Mouse (Mus musculus) testis, adult 2 months (tissue): ENCODE measurements at regions not wholly inside any gene's neighbourhood (a gene's known extent, or its start where the extent isn't known, plus 50 kb on each side); places are given as distances from the start of the nearest gene placed in this dataset.

Experiments used
- CTCF ChIP-seq: fragments of 200-500 bp; IDR thresholded peaks from 2 replicates; pipeline ENCODE4 v1.5.1; 2012; ENCODE audit warnings: low read depth, mild to moderate bottlenecking, inconsistent platforms, low read length, moderate library complexity; ENCODE audit not compliant: control insufficient read depth, insufficient read depth, insufficient replicate concordance
- POLR2A ChIP-seq: fragments of 200-500 bp; IDR thresholded peaks from 2 replicates; pipeline ENCODE4 v1.6.1; 2012; ENCODE audit warnings: low read depth, mild to moderate bottlenecking, inconsistent platforms, low read length, moderate library complexity; ENCODE audit not compliant: control insufficient read depth

- no peak for TF ChIP-seq CTCF
- no peak for TF ChIP-seq POLR2A
Measured at GRCm38 (mm10) chr10:98554575-98554974, 359.6 kb upstream of the Atp2b1 start.
